Mouse (Mus musculus) urinary bladder, postnatal 10 days (tissue): Measurements from ENCODE around the gene Gprc5c.
"Not testable (repeated sequence)": the region's sequence is repeated elsewhere in the genome, so short reads cannot be mapped to it uniquely, and the experiment has no call there.

Experiments
- DNase-seq: peaks from one replicate; pipeline ENCODE4 v3.0.0; 2022; ENCODE audit warnings: low spot score

Gprc5c gene

GRCm38 (mm10) chr11:114869787-114870186 is 18.8 kb downstream of the Gprc5c start:
- DNase-seq = no peak

GRCm38 (mm10) chr11:114871540-114871939 is 20.6 kb downstream of the Gprc5c start:
- DNase-seq = no peak

GRCm38 (mm10) chr11:114873022-114873817 is 22.3 kb downstream of the Gprc5c start:
- DNase-seq = no peak

GRCm38 (mm10) chr11:114874226-114875145 is 23.5 kb downstream of the Gprc5c start:
- no peak for DNase-seq

- DNase-seq = no peak
These were observed 24.4 kb downstream of the Gprc5c start for GRCm38 (mm10) chr11:114875301-114875801.

- DNase-seq = no peak
These were observed 25.2 kb downstream of the Gprc5c start for GRCm38 (mm10) chr11:114876176-114876575.

GRCm38 (mm10) chr11:114876621-114877020 is 25.7 kb downstream of the Gprc5c start:
- DNase-seq = no peak

GRCm38 (mm10) chr11:114877145-114877544 is 26.2 kb downstream of the Gprc5c start:
- no peak for DNase-seq

GRCm38 (mm10) chr11:114879666-114880065 is 28.7 kb downstream of the Gprc5c start:
- no peak for DNase-seq

GRCm38 (mm10) chr11:114880185-114880584 is 29.2 kb downstream of the Gprc5c start:
- no peak for DNase-seq

- no peak for DNase-seq
These were observed 29.6 kb downstream of the Gprc5c start for GRCm38 (mm10) chr11:114880589-114880988.

GRCm38 (mm10) chr11:114883251-114883789 is 32.4 kb downstream of the Gprc5c start:
- DNase-seq = no peak

- DNase-seq = no peak
These were observed 33.6 kb downstream of the Gprc5c start for GRCm38 (mm10) chr11:114884380-114885100.

- DNase-seq = no peak
These were observed 39.1 kb downstream of the Gprc5c start, which contains the start of gene Cd300a for GRCm38 (mm10) chr11:114889991-114890518. TSS of gene Cd300a (plus strand) at chr11:114890041.

GRCm38 (mm10) chr11:114890542-114890941 is 39.6 kb downstream of the Gprc5c start:
- DNase-seq = no peak

GRCm38 (mm10) chr11:114896085-114896484 is 45.1 kb downstream of the Gprc5c start:
- no peak for DNase-seq

GRCm38 (mm10) chr11:114898026-114898425 is 47.1 kb downstream of the Gprc5c start:
- DNase-seq = no peak

GRCm38 (mm10) chr11:114903224-114903623 is 52.3 kb downstream of the Gprc5c start:
- no peak for DNase-seq

- DNase-seq = no peak
These were observed 56.6 kb downstream of the Gprc5c start for GRCm38 (mm10) chr11:114907567-114907966.

GRCm38 (mm10) chr11:114908086-114908485 is 57.1 kb downstream of the Gprc5c start:
- DNase-seq = no peak

GRCm38 (mm10) chr11:114909538-114909937 is 58.6 kb downstream of the Gprc5c start:
- DNase-seq = not testable (repeated sequence)
